Mouse (Mus musculus) layer of hippocampus, adult 9-11 months (tissue): ENCODE results near the gene Tmem214.

ENCODE experiments used
- DNase-seq: peaks from one replicate; pipeline ENCODE4 v3.0.0; 2022

Tmem214 gene

DNA sequence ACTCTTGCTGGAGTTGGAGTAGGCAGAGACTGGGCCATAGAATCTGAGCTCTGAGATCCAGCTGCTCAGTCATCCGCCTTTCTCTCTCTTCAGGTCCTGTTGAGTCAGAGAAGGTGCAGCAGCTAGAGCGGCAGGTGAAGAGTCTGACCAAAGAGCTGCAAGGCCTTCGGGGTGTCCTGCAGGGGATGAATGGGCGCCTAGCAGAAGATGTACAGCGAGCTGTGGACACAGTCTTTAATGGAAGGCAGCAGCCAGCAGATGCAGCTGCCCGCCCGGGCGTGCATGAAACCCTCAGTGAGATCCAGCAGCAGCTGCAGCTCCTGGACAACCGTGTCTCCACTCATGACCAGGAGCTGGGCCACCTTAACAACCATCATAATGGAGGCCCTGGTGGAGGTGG, 49.0 kb downstream of the Tmem214 start:
- DNase-seq = no peak

DNA sequence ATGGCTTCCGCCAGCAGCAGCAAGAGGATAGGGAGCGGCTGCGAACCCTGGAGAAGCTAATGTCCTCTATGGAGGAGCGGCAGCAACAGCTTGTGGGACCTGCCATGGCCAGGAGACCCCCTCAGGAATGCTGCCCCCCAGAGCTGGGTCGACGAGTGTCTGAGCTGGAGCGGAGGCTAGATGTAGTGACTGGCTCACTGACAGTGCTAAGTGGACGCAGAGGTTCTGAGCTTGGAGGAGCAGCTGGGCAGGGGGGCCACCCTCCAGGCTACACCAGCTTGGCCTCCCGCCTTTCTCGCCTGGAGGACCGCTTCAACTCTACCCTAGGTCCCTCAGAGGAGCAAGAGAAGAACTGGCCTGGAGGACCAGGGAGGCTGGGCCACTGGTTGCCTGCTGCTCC, 49.5 kb downstream of the Tmem214 start:
- DNase-seq = no peak

DNA sequence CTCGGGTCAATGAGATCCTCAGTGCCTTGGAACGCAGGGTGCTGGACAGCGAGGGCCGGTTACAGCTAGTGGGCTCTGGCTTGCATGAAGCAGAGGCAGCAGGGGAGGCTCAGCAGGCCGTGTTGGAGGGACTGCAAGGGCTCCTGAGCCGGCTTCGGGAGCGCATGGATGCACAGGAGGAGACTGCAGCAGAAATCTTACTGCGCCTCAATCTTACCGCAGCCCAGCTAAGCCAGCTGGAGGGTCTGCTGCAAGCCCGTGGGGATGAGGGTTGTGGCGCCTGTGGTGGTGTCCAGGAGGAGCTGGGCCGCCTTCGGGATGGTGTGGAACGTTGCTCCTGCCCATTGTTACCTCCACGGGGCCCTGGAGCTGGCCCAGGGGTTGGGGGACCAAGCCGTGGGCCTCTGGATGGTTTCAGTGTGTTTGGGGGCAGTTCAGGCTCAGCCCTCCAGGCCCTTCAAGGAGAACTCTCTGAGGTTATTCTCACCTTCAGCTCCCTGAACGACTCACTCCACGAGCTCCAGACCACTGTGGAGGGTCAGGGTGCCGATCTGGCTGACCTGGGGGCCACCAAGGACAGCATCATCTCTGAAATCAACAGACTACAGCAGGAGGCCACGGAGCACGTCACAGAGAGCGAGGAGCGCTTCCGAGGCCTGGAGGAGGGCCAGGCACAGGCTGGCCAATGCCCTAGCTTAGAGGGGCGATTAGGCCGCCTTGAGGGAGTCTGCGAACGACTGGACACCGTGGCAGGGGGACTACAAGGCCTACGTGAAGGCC, 50.3 kb downstream of the Tmem214 start:
- DNase-seq = no peak

DNA sequence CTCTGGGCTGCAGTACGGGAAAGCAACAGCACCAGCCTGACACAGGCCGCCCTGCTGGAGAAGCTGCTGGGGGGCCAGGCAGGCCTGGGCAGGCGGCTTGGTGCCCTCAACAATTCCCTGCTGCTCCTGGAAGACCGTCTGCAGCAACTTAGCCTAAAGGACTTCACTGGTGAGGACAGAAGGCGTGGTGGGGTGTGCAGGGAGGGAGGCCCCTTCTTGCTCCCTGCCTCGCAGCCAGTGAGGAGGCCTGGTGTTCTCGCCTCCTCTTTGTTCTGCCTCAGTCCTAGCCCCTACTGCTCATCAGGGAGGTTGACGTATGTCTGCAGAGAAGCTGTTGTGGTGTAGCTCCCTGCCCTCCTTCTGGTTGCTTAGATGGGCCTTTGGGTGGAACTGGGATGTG, 50.9 kb downstream of the Tmem214 start:
- DNase-seq = no peak

DNA sequence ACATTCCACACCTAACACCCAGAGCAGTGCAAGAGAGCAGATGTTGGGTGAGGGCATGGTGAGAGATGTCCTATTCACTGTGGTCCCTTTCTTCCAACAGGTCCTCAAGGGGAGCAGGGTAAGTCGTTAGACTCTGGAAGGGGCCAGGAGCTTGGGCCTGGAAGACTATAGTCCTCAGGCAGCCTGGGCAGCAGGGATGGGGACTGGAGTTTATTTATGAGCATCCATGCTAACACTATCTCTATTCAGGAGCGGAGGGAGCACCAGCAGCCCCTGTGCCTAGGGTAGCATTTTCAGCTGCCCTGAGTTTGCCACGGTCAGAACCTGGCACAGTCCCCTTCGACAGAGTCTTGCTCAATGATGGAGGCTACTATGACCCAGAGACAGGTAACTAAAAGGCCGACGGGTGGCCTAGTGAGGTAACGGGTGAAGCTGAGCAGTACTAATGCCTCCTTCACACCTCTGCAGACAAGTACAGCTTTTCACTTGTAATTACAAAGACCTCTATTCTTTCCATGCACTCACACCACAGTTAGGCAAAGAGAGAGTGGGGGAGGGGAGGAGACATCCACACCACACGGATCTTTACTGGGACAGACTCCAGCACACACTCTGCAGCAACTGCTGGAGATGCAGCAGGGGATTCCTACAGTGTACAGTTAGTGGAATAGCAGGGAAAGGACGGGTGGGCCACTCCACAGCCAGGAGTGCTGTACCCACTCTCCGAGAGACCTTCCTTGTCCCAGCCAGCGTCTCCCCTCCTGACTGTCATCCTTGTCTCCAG, 52.2 kb downstream of the Tmem214 start:
- DNase-seq = no peak

DNA sequence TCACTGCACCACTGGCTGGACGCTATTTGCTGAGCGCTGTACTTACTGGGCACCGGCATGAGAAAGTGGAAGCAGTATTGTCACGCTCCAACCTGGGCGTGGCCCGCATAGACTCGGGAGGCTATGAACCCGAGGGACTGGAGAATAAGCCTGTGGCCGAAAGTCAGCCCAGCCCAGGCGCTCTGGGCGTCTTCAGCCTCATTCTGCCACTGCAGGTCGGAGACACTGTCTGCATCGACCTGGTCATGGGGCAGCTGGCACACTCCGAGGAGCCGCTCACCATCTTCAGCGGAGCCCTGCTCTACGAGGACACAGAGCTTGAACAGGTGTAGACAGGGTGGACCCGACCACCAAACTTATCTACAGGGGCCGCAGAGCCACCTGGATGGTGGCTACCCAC, 52.8 kb downstream of the Tmem214 start:
- no peak for DNase-seq

DNA sequence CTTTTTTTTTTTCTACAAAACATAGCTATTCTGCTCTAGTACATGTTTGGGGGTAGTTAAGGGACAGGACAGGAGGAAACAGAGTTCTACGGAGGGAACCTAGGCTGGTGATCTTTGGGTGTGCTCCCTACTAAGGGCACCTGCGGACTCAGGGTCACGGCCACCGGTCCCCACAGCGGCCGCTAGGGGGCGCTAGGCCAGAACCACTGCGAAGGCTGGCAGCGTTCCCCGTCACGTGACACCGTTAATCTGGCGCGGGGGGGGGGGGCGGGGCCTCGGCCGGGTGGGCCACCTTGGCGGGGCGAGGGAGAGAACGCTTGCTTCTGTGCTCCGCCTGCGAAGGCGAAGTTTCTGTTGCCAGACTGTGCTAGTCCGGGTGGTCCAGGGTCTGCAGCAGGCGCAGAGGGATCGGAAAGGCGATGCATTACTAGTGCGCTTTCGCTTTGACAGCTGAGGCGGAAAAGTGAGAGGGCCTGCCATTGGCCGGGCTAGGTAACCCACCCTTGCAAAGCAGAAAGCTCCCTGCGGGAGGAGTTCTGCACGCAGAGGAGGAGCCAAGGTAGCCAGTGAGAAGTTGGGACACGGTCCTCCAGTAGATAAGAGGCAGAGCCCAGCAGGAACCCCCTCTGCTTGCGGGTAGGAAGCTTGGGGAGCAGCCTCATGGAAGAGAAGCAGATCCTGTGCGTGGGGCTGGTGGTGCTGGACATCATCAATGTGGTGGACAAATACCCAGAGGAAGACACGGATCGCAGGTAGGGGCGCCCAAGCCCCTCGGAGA, 53.6 kb downstream of the Tmem214 start, which contains the start of gene Khk:
Khk (plus strand) TSS at position 176 of the 778 bp plus-strand sequence.
- DNase-seq = peak; percentile 82

DNA sequence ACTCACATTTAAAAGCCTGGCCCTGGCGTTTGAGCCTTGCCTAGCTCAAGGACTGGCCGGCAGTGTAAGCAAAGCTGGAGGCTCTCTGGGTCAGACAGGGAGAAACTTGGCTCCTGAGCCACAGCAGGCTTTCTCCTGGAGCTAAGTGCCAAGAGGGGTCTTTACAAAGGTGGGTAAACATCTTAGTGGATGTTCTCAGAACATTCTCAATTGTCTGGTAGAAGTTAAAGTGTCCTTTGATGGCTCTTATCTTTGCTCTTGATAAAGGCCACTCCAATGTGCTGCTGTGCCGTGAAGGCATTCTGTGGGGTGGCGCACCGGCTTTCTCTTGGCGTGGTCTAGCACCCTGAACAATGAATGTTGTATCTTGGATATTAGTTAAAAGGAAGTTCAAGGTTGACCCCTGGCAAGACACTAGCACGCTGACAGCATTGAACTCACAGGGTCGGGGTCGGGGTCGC, 54.8 kb downstream of the Tmem214 start:
- DNase-seq = no peak

DNA sequence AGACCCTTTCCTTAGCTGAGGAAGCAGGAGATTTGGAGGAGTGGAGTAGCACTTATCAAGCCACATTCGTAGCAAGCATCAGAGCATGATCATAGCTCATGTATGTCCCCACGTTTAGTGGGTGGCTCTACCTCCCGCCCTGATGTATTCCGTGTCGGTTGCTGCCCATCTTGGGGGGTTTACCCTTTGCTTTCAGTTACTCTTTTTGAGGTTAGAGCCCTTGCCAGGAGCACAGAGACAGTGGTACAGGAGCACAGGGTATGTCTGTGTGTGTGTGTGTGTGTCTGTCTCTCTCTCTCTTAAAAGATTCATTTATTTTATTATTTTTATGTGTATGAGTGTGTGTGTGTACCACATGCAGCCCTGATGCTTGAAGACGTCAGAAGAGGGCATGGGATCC, 55.3 kb downstream of the Tmem214 start:
- no peak for DNase-seq

DNA sequence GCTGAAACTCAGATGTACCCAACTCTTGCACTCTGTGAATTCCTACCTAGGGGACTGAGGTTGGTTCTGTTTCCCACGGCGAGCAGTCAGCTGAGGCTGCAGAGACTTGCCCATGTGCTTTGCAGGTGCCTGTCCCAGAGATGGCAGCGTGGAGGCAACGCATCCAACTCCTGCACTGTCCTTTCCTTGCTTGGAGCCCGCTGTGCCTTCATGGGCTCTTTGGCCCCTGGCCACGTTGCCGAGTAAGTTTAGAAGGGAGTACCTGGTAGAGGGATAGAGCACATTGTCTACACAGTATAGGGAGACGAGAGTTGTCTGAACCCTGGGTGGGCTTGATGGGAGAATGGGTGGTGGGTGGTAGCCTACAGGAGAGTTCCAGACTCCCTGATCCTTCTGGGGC, 56.8 kb downstream of the Tmem214 start:
- DNase-seq = no peak

DNA sequence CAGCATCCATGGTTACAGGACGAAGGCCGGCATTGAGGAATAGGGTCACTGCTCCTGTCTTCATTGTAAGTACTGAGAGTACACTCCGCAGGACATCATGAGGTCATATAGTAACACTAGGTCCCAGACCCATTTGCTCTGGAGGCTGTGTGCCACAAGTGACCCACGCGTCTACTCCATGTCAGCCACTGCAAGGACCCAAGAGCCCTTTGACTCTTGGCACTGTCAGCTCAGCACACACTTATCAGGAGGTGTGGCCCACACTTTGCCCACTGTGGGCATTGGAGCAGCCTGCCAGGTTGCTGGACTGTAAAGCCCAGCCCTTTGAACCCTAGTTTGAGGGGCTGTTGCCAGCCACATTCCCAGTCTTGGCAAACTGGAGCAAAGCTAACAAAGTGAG, 57.4 kb downstream of the Tmem214 start:
- no peak for DNase-seq

DNA sequence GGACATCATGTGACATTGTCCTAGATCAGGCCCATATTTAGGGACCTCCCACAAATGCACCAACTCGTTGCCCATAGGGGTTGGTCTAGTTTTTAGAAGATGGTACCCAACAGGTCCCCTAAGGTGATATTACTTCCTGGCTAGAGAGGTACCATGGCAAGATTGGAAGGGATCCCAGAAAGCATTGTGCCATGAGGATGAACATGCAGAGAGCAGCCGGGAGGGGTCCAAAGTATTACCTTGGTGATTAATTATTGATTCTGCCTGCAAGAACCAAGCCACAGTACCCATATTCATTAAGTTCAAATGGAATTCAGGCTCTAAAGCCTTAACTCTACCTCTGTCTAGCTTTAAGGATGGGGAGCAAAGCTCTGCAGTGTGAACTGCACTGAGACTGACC, 58.3 kb downstream of the Tmem214 start:
- DNase-seq = no peak

DNA sequence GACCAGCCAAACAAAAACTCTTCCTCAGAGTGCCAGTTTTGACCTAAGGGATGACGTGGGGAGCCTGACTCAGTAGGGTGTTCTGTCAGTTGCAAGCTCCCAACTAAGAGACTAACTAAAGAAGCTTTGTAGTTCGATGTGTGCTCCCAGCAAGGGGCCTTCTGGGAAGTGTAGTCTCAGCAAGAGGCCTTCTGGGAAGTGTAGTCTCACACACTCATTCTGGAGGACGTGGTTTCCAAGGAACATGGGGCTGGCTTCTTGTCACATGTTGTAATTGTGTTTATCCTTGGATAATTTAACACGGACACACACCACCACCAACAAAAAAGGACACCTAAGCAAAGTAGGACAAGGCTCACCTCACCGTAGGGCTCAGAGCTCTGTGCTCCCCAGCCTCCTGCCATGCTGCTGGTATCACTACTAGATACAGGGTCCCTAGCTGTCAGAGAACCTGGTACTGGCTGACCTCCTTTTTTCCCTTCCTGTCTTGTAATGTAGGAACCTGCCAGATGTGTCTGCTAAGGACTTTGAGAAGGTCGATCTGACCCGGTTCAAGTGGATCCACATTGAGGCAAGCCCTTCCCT, 60.2 kb downstream of the Tmem214 start:
- peak; percentile 67 for DNase-seq
